8 mouse cellular contexts compared by ENCODE assay signal in genomic region chr5:88734786-88735185, GRCm38 (mm10). TPM values are rescaled to one million over a fixed set of nuclear protein-coding genes. Genes with fewer than 3 reads are reported as not detected.
DNase-seq lines count a peak whose midpoint lies in the region; ATAC-seq and TF ChIP-seq lines count a peak whose summit lies in the region.

No protein-coding gene starts in this region.

- no peak for TF ChIP-seq POLR2A in heart, adult 2 months (IDR thresholded peaks at IDR 0.05; ENCODE audit: insufficient read depth, low read depth, low read length)
- no peak for TF ChIP-seq POLR2A in spleen, adult 2 months (IDR thresholded peaks at IDR 0.05; ENCODE audit: low read depth, low read length)
- TF ChIP-seq POLR2A in cerebellum, adult 2 months (IDR thresholded peaks at IDR 0.05; ENCODE audit: borderline replicate concordance, insufficient read depth, low read length), result no peak

- no peaks in the 10 kb centered on the region for H3K9me3 ChIP-seq in E14TG2a.4 (ENCODE audit: low read length)
- H3K9me3 ChIP-seq in hindbrain, embryonic 16.5 days (ENCODE audit: control insufficient read depth, low read length), result no peaks in the 10 kb centered on the region
- H3K9me3 ChIP-seq in midbrain, embryonic 16.5 days (replicated peaks; ENCODE audit: control insufficient read depth, low read length, poor library complexity, severe bottlenecking), result no peaks in the 10 kb centered on the region

- intact Hi-C loops in heart, adult 2 months (cut with DNase I), result no loop called here
- intact Hi-C loops in heart, postnatal 25 days (cut with DNase I), result no loop called here

- no peak for ATAC-seq in hindbrain, embryonic 16.5 days
- ATAC-seq in midbrain, embryonic 16.5 days, result no peak

- no peak overlapping the region for H3K27ac ChIP-seq in heart, adult 2 months
- H3K27ac ChIP-seq in spleen, adult 2 months (ENCODE audit: insufficient read depth, low read length), result no peak overlapping the region
- H3K27ac ChIP-seq in cerebellum, adult 2 months (ENCODE audit: insufficient read depth, low read length), result no peak overlapping the region
- H3K27ac ChIP-seq in hindbrain, embryonic 16.5 days (ENCODE audit: low read depth, low read length), result no peak overlapping the region
- H3K27ac ChIP-seq in midbrain, embryonic 16.5 days (ENCODE audit: low read length), result no peak overlapping the region

- no peaks in the 10 kb centered on the region; the same call in 1 of the 2 replicates for H3K4me1 ChIP-seq in heart, adult 2 months (ENCODE audit: control insufficient read depth, insufficient read depth, low read length)
- peaks cover 4% of the 10 kb centered on the region for H3K4me1 ChIP-seq in E14TG2a.4 (replicated peaks; ENCODE audit: low read depth, low read length)
- H3K4me1 ChIP-seq in spleen, adult 2 months (ENCODE audit: control insufficient read depth, insufficient read depth, insufficient read length), result no peaks in the 10 kb centered on the region
- no peaks in the 10 kb centered on the region for H3K4me1 ChIP-seq in cerebellum, adult 2 months (ENCODE audit: control insufficient read depth, insufficient read depth, low read length)
- H3K4me1 ChIP-seq in hindbrain, embryonic 16.5 days (ENCODE audit: control insufficient read depth, insufficient read depth, low read depth, low read length), result no peaks in the 10 kb centered on the region
- H3K4me1 ChIP-seq in midbrain, embryonic 16.5 days (ENCODE audit: control insufficient read depth, insufficient read depth, low read length), result no peaks in the 10 kb centered on the region

- H3K79me2 ChIP-seq in heart, adult 2 months (replicated peaks; ENCODE audit: control insufficient read depth, insufficient read depth, low read length), result peaks cover 6% of the 10 kb centered on the region

- WGBS in heart, adult 2 months, result 93% methylated on average over 2 of the region's 2 CpGs
- 81% methylated on average over 2 of the region's 2 CpGs for WGBS in spleen, adult 2 months
- 95% methylated on average over 2 of the region's 2 CpGs for WGBS in cerebellum, adult 2 months
- 99% methylated on average over 2 of the region's 2 CpGs for WGBS in hindbrain, embryonic 16.5 days
- WGBS in midbrain, embryonic 16.5 days, result 91% methylated on average over 2 of the region's 2 CpGs

- H3K36me3 ChIP-seq in heart, adult 2 months (ENCODE audit: control insufficient read depth, insufficient read depth, low read length), result peaks cover 7% of the 10 kb centered on the region; the same call in 1 of the 2 replicates
- no peaks in the 10 kb centered on the region for H3K36me3 ChIP-seq in E14TG2a.4 (ENCODE audit: insufficient read depth, low read length)
- H3K36me3 ChIP-seq in spleen, adult 2 months (ENCODE audit: control insufficient read depth, insufficient read depth, low read length), result no peaks in the 10 kb centered on the region
- no peaks in the 10 kb centered on the region for H3K36me3 ChIP-seq in hindbrain, embryonic 16.5 days (ENCODE audit: control insufficient read depth, insufficient read depth, low read length)
- no peaks in the 10 kb centered on the region for H3K36me3 ChIP-seq in midbrain, embryonic 16.5 days (ENCODE audit: control insufficient read depth, insufficient read depth, low read length)

- no peak overlapping the region for H3K4me3 ChIP-seq in heart, adult 2 months
- no peak overlapping the region for H3K4me3 ChIP-seq in E14TG2a.4 (replicated peaks; ENCODE audit: low read length)
- no peak overlapping the region for H3K4me3 ChIP-seq in spleen, adult 2 months (ENCODE audit: extremely low read depth, insufficient read depth, insufficient read length)
- no peak overlapping the region for H3K4me3 ChIP-seq in cerebellum, adult 2 months (replicated peaks; ENCODE audit: insufficient read depth, low read depth, low read length)
- no peak overlapping the region for H3K4me3 ChIP-seq in hindbrain, embryonic 16.5 days (ENCODE audit: low read length)
- H3K4me3 ChIP-seq in midbrain, embryonic 16.5 days (ENCODE audit: low read depth, low read length), result no peak overlapping the region

- DNase-seq in heart, adult 2 months, result no peak
- no peak for DNase-seq in heart, postnatal 25 days (ENCODE audit: low spot score)
- DNase-seq in kidney, postnatal 4 days, result peak; percentile 23 to 24
- DNase-seq in spleen, adult 2 months (ENCODE audit: low read depth in 1 of 2, low spot score in 2 of 2), result peak in 1 of 2 experiments; percentile 26
- DNase-seq in cerebellum, adult 2 months, result no peak

- H3K9ac ChIP-seq in heart, adult 2 months (ENCODE audit: low read depth, low read length), result no peak overlapping the region
- H3K9ac ChIP-seq in hindbrain, embryonic 16.5 days (ENCODE audit: low read depth, low read length), result no peak overlapping the region
- H3K9ac ChIP-seq in midbrain, embryonic 16.5 days (ENCODE audit: low read depth, low read length), result no peak overlapping the region

- no peaks in the 10 kb centered on the region for H3K27me3 ChIP-seq in heart, adult 2 months (ENCODE audit: control insufficient read depth, insufficient read depth, low read length)
- H3K27me3 ChIP-seq in E14TG2a.4 (ENCODE audit: insufficient read depth, low read length), result no peaks in the 10 kb centered on the region
- no peaks in the 10 kb centered on the region for H3K27me3 ChIP-seq in spleen, adult 2 months (ENCODE audit: control insufficient read depth, insufficient read depth, low read length)
- H3K27me3 ChIP-seq in cerebellum, adult 2 months (ENCODE audit: control insufficient read depth, insufficient read depth, low read length), result no peaks in the 10 kb centered on the region
- no peaks in the 10 kb centered on the region for H3K27me3 ChIP-seq in hindbrain, embryonic 16.5 days (replicated peaks; ENCODE audit: control insufficient read depth, insufficient read depth, low read length)
- no peaks in the 10 kb centered on the region for H3K27me3 ChIP-seq in midbrain, embryonic 16.5 days (ENCODE audit: control insufficient read depth, insufficient read depth, low read depth, low read length)

- H3K4me2 ChIP-seq in hindbrain, embryonic 16.5 days (ENCODE audit: low read length), result no peak overlapping the region
- no peak overlapping the region for H3K4me2 ChIP-seq in midbrain, embryonic 16.5 days (ENCODE audit: low read length)

- TF ChIP-seq EP300 in heart, adult 2 months (IDR thresholded peaks at IDR 0.05; ENCODE audit: insufficient read depth, low read depth, low read length), result no peak

- TF ChIP-seq CTCF in heart, adult 2 months (IDR thresholded peaks at IDR 0.05), result peak; percentile 52
- peak; percentile 53 for TF ChIP-seq CTCF in E14TG2a.4 (conservative IDR thresholded peaks at IDR 0.05; ENCODE audit: low read length)
- TF ChIP-seq CTCF in spleen, adult 2 months (IDR thresholded peaks at IDR 0.05; ENCODE audit: extremely low read depth, insufficient read depth, insufficient read length, insufficient replicate concordance), result peak; percentile 3; the same call in 1 of the 2 replicates
- no peak for TF ChIP-seq CTCF in cerebellum, adult 2 months (IDR thresholded peaks at IDR 0.05; ENCODE audit: borderline replicate concordance, insufficient read depth, low read depth, low read length)

RNA-seq across cellular contexts. Expression of gene Mob1b, which starts 14.1 kb away (rescaled TPM):
- 10 to 100 TPM; 18.1 to 23.0 TPM for total RNA-seq in heart, adult 2 months (2021)
- polyA plus RNA-seq in heart, adult 2 months (2012; rRNA removed), result 4.6 and 11.9 TPM in 2 replicates
- 10 to 100 TPM; 28.0 to 28.3 TPM for total RNA-seq in heart, postnatal 25 days (2021)
- 1.1 and 1.3 TPM in 2 replicates for polyA plus RNA-seq in spleen, adult 2 months (2012; rRNA removed)
- 11.9 and 12.7 TPM in 2 replicates for polyA plus RNA-seq in cerebellum, adult 2 months (2012; rRNA removed)
- 7.5 and 9.4 TPM in 2 replicates for polyA plus RNA-seq in hindbrain, embryonic 16.5 days (2015; fragmentation: Nextera tagmentation; extraction: Ambion mirVana)
- 9.1 and 9.8 TPM in 2 replicates for polyA plus RNA-seq in midbrain, embryonic 16.5 days (2015; fragmentation: Nextera tagmentation; extraction: Ambion mirVana)

RNA-seq across cellular contexts. Expression of gene Dck, which starts 30.0 kb away (rescaled TPM):
- 1 to 10 TPM; 2.3 to 2.5 TPM for total RNA-seq in heart, adult 2 months (2021)
- polyA plus RNA-seq in heart, adult 2 months (2012; rRNA removed), result 1.6 and 3.0 TPM in 2 replicates
- 1 to 10 TPM; 3.2 to 3.5 TPM for total RNA-seq in heart, postnatal 25 days (2021)
- 6.7 and 8.6 TPM in 2 replicates for polyA plus RNA-seq in spleen, adult 2 months (2012; rRNA removed)
- 16.6 and 17.3 TPM in 2 replicates for polyA plus RNA-seq in cerebellum, adult 2 months (2012; rRNA removed)
- 41.7 and 44.1 TPM in 2 replicates for polyA plus RNA-seq in hindbrain, embryonic 16.5 days (2015; fragmentation: Nextera tagmentation; extraction: Ambion mirVana)
- polyA plus RNA-seq in midbrain, embryonic 16.5 days (2015; fragmentation: Nextera tagmentation; extraction: Ambion mirVana), result 43.6 and 48.8 TPM in 2 replicates

RNA-seq across cellular contexts. Expression of gene Grsf1, which starts 58.8 kb away (rescaled TPM):
- total RNA-seq in heart, adult 2 months (2021), result 100 to 1,000 TPM; 187 to 211 TPM
- 63.6 and 111 TPM in 2 replicates for polyA plus RNA-seq in heart, adult 2 months (2012; rRNA removed)
- 100 to 1,000 TPM; 206 to 221 TPM for total RNA-seq in heart, postnatal 25 days (2021)
- polyA plus RNA-seq in spleen, adult 2 months (2012; rRNA removed), result 12.0 and 18.6 TPM in 2 replicates
- 113 and 120 TPM in 2 replicates for polyA plus RNA-seq in cerebellum, adult 2 months (2012; rRNA removed)
- polyA plus RNA-seq in hindbrain, embryonic 16.5 days (2015; fragmentation: Nextera tagmentation; extraction: Ambion mirVana), result 39.4 and 54.5 TPM in 2 replicates
- polyA plus RNA-seq in midbrain, embryonic 16.5 days (2015; fragmentation: Nextera tagmentation; extraction: Ambion mirVana), result 57.0 and 60.5 TPM in 2 replicates

Comparison
In these comparisons a context has a peak if more than half of its experiments do, and no peak if none do; other contexts are left out.
1. DNase-seq: peak in kidney, postnatal 4 days (2 of 2); none in heart, adult 2 months (0 of 2), heart, postnatal 25 days (single experiment) and cerebellum, adult 2 months (0 of 2).